In genomic region chr13:91681474-91681873, GRCm38 (mm10) we compare ENCODE assay signal across 37 mouse cellular contexts. TPM values are rescaled to one million over a fixed set of nuclear protein-coding genes. Genes with fewer than 3 reads are reported as not detected.
"Had no signal": no experiment of that assay in that cellular context is flagged by ENCODE, and none has a peak within 500 bp of the region (broad histone marks: within the 10 kb centered on the region; RNA-seq: fewer than 3 reads in every experiment).

No protein-coding gene starts in this region.

- H3K9ac ChIP-seq: limb, embryonic 12.5 days; limb, embryonic 13.5 days; limb, embryonic 15.5 days; liver, embryonic 12.5 days; liver, embryonic 13.5 days; liver, embryonic 14.5 days; liver, embryonic 15.5 days; liver, postnatal 0 days; lung, embryonic 14.5 days; lung, embryonic 15.5 days; midbrain, embryonic 12.5 days; midbrain, embryonic 13.5 days; midbrain, embryonic 15.5 days had no signal

- H3K9me3 ChIP-seq: limb, embryonic 10.5 days; limb, embryonic 13.5 days; limb, embryonic 15.5 days; liver, embryonic 13.5 days; lung, embryonic 15.5 days; midbrain, embryonic 10.5 days; midbrain, embryonic 12.5 days; midbrain, embryonic 15.5 days had no signal

- ATAC-seq: liver, embryonic 12.5 days; liver, postnatal 0 days; lung, postnatal 0 days; midbrain, embryonic 13.5 days; midbrain, embryonic 15.5 days; midbrain, embryonic 16.5 days had no signal

- H3K4me3 ChIP-seq: limb, embryonic 10.5 days; limb, embryonic 12.5 days; limb, embryonic 13.5 days; limb, embryonic 15.5 days; liver, embryonic 12.5 days; liver, embryonic 13.5 days; liver, embryonic 15.5 days; lung, embryonic 15.5 days; megakaryocyte, embryonic 14.5 days; midbrain, embryonic 10.5 days; midbrain, embryonic 12.5 days; midbrain, embryonic 13.5 days; midbrain, embryonic 15.5 days; myocyte had no signal

- H3K4me2 ChIP-seq: limb, embryonic 12.5 days; limb, embryonic 13.5 days; limb, embryonic 15.5 days; liver, embryonic 11.5 days; liver, embryonic 12.5 days; liver, embryonic 13.5 days; liver, embryonic 15.5 days; lung, embryonic 14.5 days; lung, embryonic 15.5 days; midbrain, embryonic 11.5 days; midbrain, embryonic 12.5 days; midbrain, embryonic 13.5 days; midbrain, embryonic 15.5 days had no signal

- DNase-seq: left cerebral cortex, postnatal 4 days; liver; liver, embryonic 13.5 days; liver, postnatal 0 days; lung, adult 18-20 months; lung, adult 2 months; lung, embryonic 14.5 days; lung, postnatal 10 days; lung, postnatal 14 days; lung, postnatal 36 days; lung, postnatal 4 days; midbrain, embryonic 14.5 days had no signal

- H3K27ac ChIP-seq: limb, embryonic 10.5 days; limb, embryonic 12.5 days; limb, embryonic 13.5 days; limb, embryonic 15.5 days; liver, embryonic 12.5 days; liver, embryonic 13.5 days; liver, embryonic 14.5 days; liver, embryonic 15.5 days; lung, embryonic 15.5 days; macrophage; midbrain, embryonic 10.5 days; midbrain, embryonic 12.5 days; midbrain, embryonic 13.5 days; midbrain, embryonic 15.5 days had no signal

- H3K4me1 ChIP-seq: limb, embryonic 10.5 days; limb, embryonic 12.5 days; limb, embryonic 13.5 days; limb, embryonic 15.5 days; liver, embryonic 12.5 days; liver, embryonic 13.5 days; liver, embryonic 15.5 days; lung, embryonic 15.5 days; megakaryocyte, embryonic 14.5 days; midbrain, embryonic 10.5 days; midbrain, embryonic 12.5 days; midbrain, embryonic 13.5 days; midbrain, embryonic 15.5 days had no signal

- H3K27me3 ChIP-seq: limb, embryonic 12.5 days; limb, embryonic 13.5 days; limb, embryonic 15.5 days; liver, embryonic 12.5 days; liver, embryonic 13.5 days; liver, embryonic 15.5 days; lung, embryonic 15.5 days; megakaryocyte, embryonic 14.5 days; midbrain, embryonic 12.5 days; midbrain, embryonic 13.5 days; midbrain, embryonic 15.5 days had no signal

RNA-seq across cellular contexts. Expression of gene Acot12, which starts 59.8 kb away (rescaled TPM):
- total RNA-seq: megakaryocyte, adult 5-6 weeks; megakaryocyte-erythroid progenitor cell, adult 5-6 weeks; monocyte, adult 5-6 weeks had no signal
- polyA plus RNA-seq: limb, embryonic 10.5 days; limb, embryonic 11.5 days; limb, embryonic 12.5 days; limb, embryonic 13.5 days; limb, embryonic 15.5 days; lung, adult 2 months; lung, embryonic 14.5 days; lung, embryonic 15.5 days; lung, embryonic 16.5 days; lung, postnatal 0 days; macrophage; midbrain, embryonic 10.5 days; midbrain, embryonic 11.5 days; midbrain, embryonic 12.5 days; midbrain, embryonic 13.5 days; midbrain, embryonic 14.5 days; neural tube, embryonic 11.5 days had no signal
